Mouse (Mus musculus) megakaryocyte, embryonic 14.5 days (primary cell): Measurements from ENCODE around the gene Arhgap32. TPM values are rescaled to one million over a fixed set of nuclear protein-coding genes. Genes with fewer than 3 reads are reported as not detected.

Source experiments
- H3K27me3 ChIP-seq: replicated peaks from 2 replicates; pipeline ENCODE3; 2012; ENCODE audit warnings: inconsistent platforms
- H3K36me3 ChIP-seq: replicated peaks from 2 replicates; pipeline ENCODE3; 2012; ENCODE audit warnings: low read length, inconsistent platforms, mixed read lengths
- H3K4me1 ChIP-seq: 2 replicates; pipeline ENCODE4 v1.6.1; 2012; ENCODE audit warnings: inconsistent platforms
- H3K4me3 ChIP-seq: replicated peaks from 2 replicates; pipeline ENCODE3; 2012; ENCODE audit warnings: moderate library complexity, mild to moderate bottlenecking, inconsistent platforms
- H3K9me3 ChIP-seq: 2 replicates; pipeline ENCODE4 v1.6.1; 2012; ENCODE audit warnings: inconsistent platforms
- FLI1 ChIP-seq: IDR thresholded peaks from 2 replicates; pipeline ENCODE4 v1.6.1; 2012; ENCODE audit warnings: low read length, inconsistent platforms, mixed read lengths
- GATA1 ChIP-seq: IDR thresholded peaks from 3 replicates; pipeline ENCODE4 v1.6.1; 2012; ENCODE audit warnings: mixed read lengths, low read length, inconsistent platforms, borderline replicate concordance
- polyA plus RNA-seq: library from polyadenylated mRNA; stranded (reverse); fragments of >175 nt; gene quantifications from 2 replicates; pipeline ENCODE4 v1.2.3, GENCODE M21; 2012; ENCODE audit warnings: low replicate concordance; ENCODE audit not compliant: insufficient read depth

Gene Arhgap32
- polyA plus RNA-seq = not detected in 2 replicates

GRCm38 (mm10) chr9:32115786-32116185, at the start of gene Arhgap32:
Gene Arhgap32, plus strand, starts transcription at chr9:32116136.
- Histone ChIP-seq H3K4me3 (no peak within 1 kb of the TSS), H3K4me1 (no peaks in the 10 kb centered on the region), H3K36me3 (no peaks in the 10 kb centered on the region), H3K27me3 (no peaks in the 10 kb centered on the region), H3K9me3 (no peaks in the 10 kb centered on the region)
- TF ChIP-seq GATA1 = no peak
- no peak for TF ChIP-seq FLI1

GRCm38 (mm10) chr9:32072778-32073177, 43.2 kb upstream of the Arhgap32 start:
- no peaks in the 10 kb centered on the region for H3K4me1 ChIP-seq
- H3K4me3 ChIP-seq = no peak overlapping the region
- H3K36me3 ChIP-seq = no peaks in the 10 kb centered on the region
- no peak for TF ChIP-seq FLI1
- no peak for TF ChIP-seq GATA1
- no peaks in the 10 kb centered on the region for H3K9me3 ChIP-seq
- H3K27me3 ChIP-seq = no peaks in the 10 kb centered on the region

GRCm38 (mm10) chr9:32088106-32088776, 27.7 kb upstream of the Arhgap32 start:
- H3K4me1 ChIP-seq = no peaks in the 10 kb centered on the region
- no peaks in the 10 kb centered on the region for H3K36me3 ChIP-seq
- no peaks in the 10 kb centered on the region for H3K9me3 ChIP-seq
- no peak overlapping the region for H3K4me3 ChIP-seq
- no peak for TF ChIP-seq GATA1
- TF ChIP-seq FLI1 = no peak
- no peaks in the 10 kb centered on the region for H3K27me3 ChIP-seq

GRCm38 (mm10) chr9:32088882-32089281, 27.1 kb upstream of the Arhgap32 start:
- Histone ChIP-seq H3K4me3 (no peak overlapping the region), H3K36me3 (no peaks in the 10 kb centered on the region), H3K9me3 (no peaks in the 10 kb centered on the region), H3K27me3 (no peaks in the 10 kb centered on the region), H3K4me1 (no peaks in the 10 kb centered on the region)
- no peak for TF ChIP-seq FLI1
- TF ChIP-seq GATA1 = no peak

- Histone ChIP-seq H3K4me1 (peaks cover 3% of the 10 kb centered on the region; the same call in 1 of the 2 replicates), H3K9me3 (no peaks in the 10 kb centered on the region), H3K4me3 (no peak overlapping the region), H3K36me3 (no peaks in the 10 kb centered on the region), H3K27me3 (no peaks in the 10 kb centered on the region)
- TF ChIP-seq GATA1 (no peak), FLI1 (no peak)
These were observed 22.5 kb upstream of the Arhgap32 start for GRCm38 (mm10) chr9:32093456-32093855.

GRCm38 (mm10) chr9:32094351-32095120, 21.4 kb upstream of the Arhgap32 start:
- Histone ChIP-seq H3K4me3 (no peak overlapping the region), H3K4me1 (peaks cover 3% of the 10 kb centered on the region; the same call in 1 of the 2 replicates), H3K9me3 (no peaks in the 10 kb centered on the region), H3K36me3 (no peaks in the 10 kb centered on the region), H3K27me3 (no peaks in the 10 kb centered on the region)
- no peak for TF ChIP-seq GATA1
- TF ChIP-seq FLI1 = no peak

- H3K27me3 ChIP-seq = no peaks in the 10 kb centered on the region
- no peaks in the 10 kb centered on the region for H3K9me3 ChIP-seq
- no peaks in the 10 kb centered on the region for H3K36me3 ChIP-seq
- H3K4me3 ChIP-seq = no peak overlapping the region
- H3K4me1 ChIP-seq = peaks cover 3% of the 10 kb centered on the region; the same call in 1 of the 2 replicates
- TF ChIP-seq GATA1 (no peak), FLI1 (no peak)
These were observed 20.4 kb upstream of the Arhgap32 start for GRCm38 (mm10) chr9:32095511-32095910.

GRCm38 (mm10) chr9:32096541-32096940, 19.4 kb upstream of the Arhgap32 start:
- H3K4me1 ChIP-seq = peaks cover 3% of the 10 kb centered on the region; the same call in 1 of the 2 replicates
- no peak for TF ChIP-seq FLI1
- TF ChIP-seq GATA1 = no peak
- H3K4me3 ChIP-seq = no peak overlapping the region
- H3K27me3 ChIP-seq = no peaks in the 10 kb centered on the region
- no peaks in the 10 kb centered on the region for H3K36me3 ChIP-seq
- H3K9me3 ChIP-seq = no peaks in the 10 kb centered on the region

- no peaks in the 10 kb centered on the region for H3K27me3 ChIP-seq
- no peaks in the 10 kb centered on the region for H3K9me3 ChIP-seq
- no peak overlapping the region for H3K4me3 ChIP-seq
- TF ChIP-seq GATA1 = no peak
- TF ChIP-seq FLI1 = no peak
- peaks cover 3% of the 10 kb centered on the region; the same call in 1 of the 2 replicates for H3K4me1 ChIP-seq
- no peaks in the 10 kb centered on the region for H3K36me3 ChIP-seq
These were observed 18.8 kb upstream of the Arhgap32 start for GRCm38 (mm10) chr9:32097123-32097522.

GRCm38 (mm10) chr9:32098425-32099155, 17.3 kb upstream of the Arhgap32 start:
- no peaks in the 10 kb centered on the region for H3K27me3 ChIP-seq
- H3K4me1 ChIP-seq = peaks cover 3% of the 10 kb centered on the region; the same call in 1 of the 2 replicates
- H3K36me3 ChIP-seq = no peaks in the 10 kb centered on the region
- H3K9me3 ChIP-seq = no peaks in the 10 kb centered on the region
- TF ChIP-seq GATA1 (no peak), FLI1 (no peak)
- H3K4me3 ChIP-seq = no peak overlapping the region
